Mouse (Mus musculus) induced T-regulatory cell, adult 2 months (primary cell): ENCODE measurements around the gene Gpatch1.

Experiments used
- DNase-seq: peaks from one replicate; pipeline ENCODE4 v3.0.0-alpha.2; 2012; ENCODE audit warnings: low read depth

Gpatch1 gene

DNA sequence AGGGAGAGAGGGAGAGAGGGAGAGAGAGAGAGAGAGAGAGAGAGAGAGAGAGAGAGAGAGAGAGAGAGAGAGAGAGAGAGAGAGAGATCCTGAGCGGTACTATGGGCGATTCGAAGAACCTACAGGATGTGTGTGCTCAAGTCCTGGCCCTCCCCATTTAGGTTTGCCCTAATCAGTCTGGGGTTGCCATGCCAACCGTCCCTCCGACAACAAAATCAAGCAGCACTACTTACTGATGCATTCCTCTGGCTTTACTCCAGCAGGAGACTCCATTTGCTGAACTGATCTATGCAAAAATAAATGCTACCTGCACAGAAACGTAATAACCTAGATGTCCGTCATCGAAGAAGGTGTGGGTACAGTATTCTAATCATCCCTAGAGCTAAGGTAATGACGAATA, 82.9 kb downstream of the Gpatch1 start:
- peak; percentile 86 for DNase-seq

- peak; percentile 98 for DNase-seq
Measured at GRCm38 (mm10) chr7:35234361-35235245, 83.6 kb downstream of the Gpatch1 start.

GRCm38 (mm10) chr7:35233861-35234260, 84.4 kb downstream of the Gpatch1 start:
- DNase-seq, result no peak

GRCm38 (mm10) chr7:35232796-35233455, 85.3 kb downstream of the Gpatch1 start:
- no peak for DNase-seq

- peak; percentile 69 for DNase-seq
Measured at GRCm38 (mm10) chr7:35230333-35230732, 87.9 kb downstream of the Gpatch1 start.
